Comparison of ENCODE assay signal across 25 mouse cellular contexts in the genomic region with DNA sequence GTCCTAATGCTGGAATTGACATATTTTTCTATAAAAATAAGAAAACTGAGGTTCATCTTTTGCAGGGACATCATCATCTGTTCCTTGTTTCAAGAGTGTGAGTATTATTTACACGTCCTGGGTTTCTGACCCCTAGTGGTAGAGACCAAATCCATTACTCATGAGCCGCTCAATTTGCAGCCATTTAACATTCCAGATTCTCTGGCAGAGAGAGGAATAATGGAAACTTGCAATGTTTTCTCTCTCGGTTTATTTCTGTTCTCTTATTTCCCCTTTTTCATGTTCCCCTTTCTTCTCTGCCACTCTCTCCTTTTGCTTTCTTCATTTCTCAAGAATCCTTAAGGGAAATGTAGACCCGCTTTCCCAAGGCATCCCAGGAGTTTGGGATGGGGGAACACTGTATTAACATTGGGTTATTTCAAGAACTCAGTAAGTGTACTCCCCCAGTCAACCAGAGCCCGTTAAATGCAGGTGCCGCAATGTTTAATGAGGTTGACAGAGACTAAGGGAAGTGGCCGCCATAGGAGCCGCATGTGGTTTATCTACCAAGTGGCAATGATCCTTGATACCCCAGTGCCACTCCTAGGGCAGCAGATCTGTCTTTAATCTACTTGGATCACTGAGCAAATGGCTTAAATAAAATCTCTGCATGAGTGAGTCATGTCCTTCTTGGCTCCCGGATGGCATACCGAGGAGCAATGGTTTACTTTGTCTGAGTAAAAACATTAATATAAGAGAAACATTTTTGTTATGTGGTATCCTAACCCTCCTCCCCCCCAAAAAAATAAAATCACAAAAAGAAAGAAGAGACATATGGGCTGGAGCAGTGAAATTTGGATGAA.
DNase-seq lines count a peak whose midpoint lies in the region; ATAC-seq and TF ChIP-seq lines count a peak whose summit lies in the region.
"Had no signal": no experiment of that assay in that cellular context is flagged by ENCODE, and none has a peak within 500 bp of the region (broad histone marks: within the 10 kb centered on the region; RNA-seq: fewer than 3 reads in every experiment).

No protein-coding gene starts in this region.

- H3K36me3 ChIP-seq in kidney, postnatal 0 days (ENCODE audit: insufficient read depth, low read length), result no peaks in the 10 kb centered on the region
- H3K36me3 ChIP-seq in heart, embryonic 12.5 days, result no peaks in the 10 kb centered on the region
- H3K36me3 ChIP-seq: embryonic facial prominence, embryonic 12.5 days; heart, embryonic 13.5 days; limb, embryonic 12.5 days; liver, embryonic 12.5 days; lung, embryonic 15.5 days had no signal

- H3K4me1 ChIP-seq in kidney, postnatal 0 days (replicated peaks; ENCODE audit: insufficient read depth, low read length), result no peaks in the 10 kb centered on the region
- no peaks in the 10 kb centered on the region for H3K4me1 ChIP-seq in heart, embryonic 12.5 days (replicated peaks)
- H3K4me1 ChIP-seq: embryonic facial prominence, embryonic 12.5 days; heart, embryonic 13.5 days; limb, embryonic 12.5 days; liver, embryonic 12.5 days; lung, embryonic 15.5 days had no signal

- H3K9me3 ChIP-seq in kidney, postnatal 0 days (replicated peaks; ENCODE audit: low read length), result no peaks in the 10 kb centered on the region
- H3K9me3 ChIP-seq in heart, embryonic 12.5 days (replicated peaks), result no peaks in the 10 kb centered on the region
- H3K9me3 ChIP-seq: embryonic facial prominence, embryonic 12.5 days; heart, embryonic 13.5 days; limb, embryonic 12.5 days; liver, embryonic 12.5 days; lung, embryonic 15.5 days had no signal

- ATAC-seq in kidney, postnatal 0 days (replicated peaks; ENCODE audit: low FRiP score, low read depth), result no peak
- peak; percentile 84 for ATAC-seq in granulocyte monocyte progenitor cell, adult 5-6 weeks (replicated peaks; ENCODE audit: poor library complexity, severe bottlenecking)
- ATAC-seq in heart, embryonic 12.5 days (ENCODE audit: insufficient number of reproducible peaks, low FRiP score), result no peak
- ATAC-seq: forebrain, embryonic 16.5 days; hindbrain, embryonic 16.5 days; liver, embryonic 12.5 days had no signal

- peak; percentile 18 for DNase-seq in kidney, postnatal 0 days (ENCODE audit: low spot score)
- no peak for DNase-seq in kidney, adult 11 months
- DNase-seq in ES-CJ7 (ENCODE audit: low read depth, low spot score), result peak; percentile 21
- peak; percentile 4 for DNase-seq in WW6 (ENCODE audit: low read depth, low spot score)
- no peak for DNase-seq in gastrocnemius, postnatal 10 days
- DNase-seq in right cerebral cortex, postnatal 4 days, result no peak
- DNase-seq: adrenal gland, adult 8-10 months; cerebellum, adult 9-11 months; heart, adult 11 months; heart, postnatal 36 days; kidney, adult 8-10 months; kidney, postnatal 25 days; lung, postnatal 4 days; spleen, adult 18-20 months; thymus, postnatal 36 days had no signal

- TF ChIP-seq CTCF in kidney, postnatal 0 days (IDR thresholded peaks at IDR 0.05; ENCODE audit: low read depth), result peak; percentile 47; the same call in 1 of the 2 replicates

- H3K27ac ChIP-seq in kidney, postnatal 0 days, result no peak overlapping the region
- no peak overlapping the region for H3K27ac ChIP-seq in heart, embryonic 12.5 days (ENCODE audit: poor library complexity, severe bottlenecking)
- H3K27ac ChIP-seq: embryonic facial prominence, embryonic 12.5 days; heart, embryonic 13.5 days; limb, embryonic 12.5 days; liver, embryonic 12.5 days; lung, embryonic 15.5 days had no signal

- H3K4me2 ChIP-seq in kidney, postnatal 0 days (ENCODE audit: low read length), result no peak overlapping the region
- H3K4me2 ChIP-seq in heart, embryonic 12.5 days, result no peak overlapping the region
- H3K4me2 ChIP-seq: embryonic facial prominence, embryonic 12.5 days; heart, embryonic 13.5 days; limb, embryonic 12.5 days; liver, embryonic 12.5 days; lung, embryonic 15.5 days; midbrain, embryonic 11.5 days had no signal

- no peaks in the 10 kb centered on the region for H3K27me3 ChIP-seq in kidney, postnatal 0 days (ENCODE audit: insufficient read depth, low read length)
- H3K27me3 ChIP-seq in heart, embryonic 12.5 days (replicated peaks), result no peaks in the 10 kb centered on the region
- H3K27me3 ChIP-seq: embryonic facial prominence, embryonic 12.5 days; heart, embryonic 13.5 days; limb, embryonic 12.5 days; liver, embryonic 12.5 days; lung, embryonic 15.5 days had no signal

- 46% methylated on average over 10 of the region's 10 CpGs for WGBS in kidney, postnatal 0 days
- WGBS in heart, embryonic 12.5 days, result 75% methylated on average over 10 of the region's 10 CpGs

- no peak overlapping the region for H3K9ac ChIP-seq in kidney, postnatal 0 days (ENCODE audit: low read depth, low read length)
- H3K9ac ChIP-seq in heart, embryonic 12.5 days, result no peak overlapping the region
- H3K9ac ChIP-seq: embryonic facial prominence, embryonic 12.5 days; heart, embryonic 13.5 days; limb, embryonic 12.5 days; liver, embryonic 12.5 days; lung, embryonic 15.5 days had no signal

- no peak overlapping the region for H3K4me3 ChIP-seq in kidney, postnatal 0 days (replicated peaks; ENCODE audit: low read depth, low read length)
- no peak overlapping the region for H3K4me3 ChIP-seq in heart, embryonic 12.5 days
- H3K4me3 ChIP-seq: embryonic facial prominence, embryonic 12.5 days; heart, embryonic 13.5 days; limb, embryonic 12.5 days; liver, embryonic 12.5 days; lung, embryonic 15.5 days had no signal

Comparison
In these comparisons a context has a peak if more than half of its experiments do, and no peak if none do; other contexts are left out.
1. DNase-seq: peak in kidney, postnatal 0 days (single experiment), ES-CJ7 (single experiment) and WW6 (single experiment); none in kidney, adult 11 months (single experiment), gastrocnemius, postnatal 10 days (single experiment) and right cerebral cortex, postnatal 4 days (single experiment).